Comparison of ENCODE assay signal across 8 mouse cellular contexts in genomic region chr11:120437152-120437856, GRCm38 (mm10). TPM values are rescaled to one million over a fixed set of nuclear protein-coding genes. Genes with fewer than 3 reads are reported as not detected.
A peak's percentile ranks its signal among the peaks of the same experiment; 100 is the strongest.
DNase-seq lines count a peak whose midpoint lies in the region; ATAC-seq and TF ChIP-seq lines count a peak whose summit lies in the region.

Gene Nploc4, minus strand, starts transcription at chr11:120437708.

- peak within 1 kb of the TSS; percentile 95 for H3K27ac ChIP-seq in gastrocnemius, adult 2 months
- peak within 1 kb of the TSS; percentile 85 for H3K27ac ChIP-seq in hindbrain, embryonic 16.5 days (ENCODE audit: low read depth, low read length)

- H3K4me3 ChIP-seq in gastrocnemius, adult 2 months = peak within 1 kb of the TSS; percentile 97
- peak within 1 kb of the TSS; percentile 94 for H3K4me3 ChIP-seq in hindbrain, embryonic 16.5 days (ENCODE audit: low read length)

- DNase-seq in ZHBTc4 (ENCODE audit: low read depth, low spot score) = peak; percentile 94
- DNase-seq in gastrocnemius, adult 2 months = peak; percentile 93
- DNase-seq in left cerebral cortex, adult 11 months (ENCODE audit: low spot score) = peak; percentile 62
- peak; percentile 87 for DNase-seq in lung, postnatal 36 days
- DNase-seq in retina, postnatal 1 day = peak; percentile 94
- DNase-seq in thymus, postnatal 4 days = peak; percentile 93

- H3K4me1 ChIP-seq in hindbrain, embryonic 16.5 days (ENCODE audit: control insufficient read depth, insufficient read depth, low read depth, low read length) = peaks cover 12% of the 10 kb centered on the region

- under 1% methylated on average over 58 of the region's 77 CpGs for WGBS in hindbrain, embryonic 16.5 days

- ATAC-seq in common myeloid progenitor, adult 5-6 weeks (replicated peaks; ENCODE audit: low read depth, poor library complexity, severe bottlenecking) = peak; percentile 93
- ATAC-seq in hindbrain, embryonic 16.5 days = peak; percentile 90

- intact Hi-C loops in gastrocnemius, adult 2 months (cut with DNase I) = no loop called here

- TF ChIP-seq CTCF in gastrocnemius, adult 2 months (IDR thresholded peaks at IDR 0.05) = peak; percentile 29; the same call in 1 of the 2 replicates

- peaks cover 7% of the 10 kb centered on the region; the same call in 1 of the 2 replicates for H3K36me3 ChIP-seq in hindbrain, embryonic 16.5 days (ENCODE audit: control insufficient read depth, insufficient read depth, low read length)

- H3K4me2 ChIP-seq in hindbrain, embryonic 16.5 days (ENCODE audit: low read length) = peak within 1 kb of the TSS; percentile 92

- peak within 1 kb of the TSS; percentile 97 for H3K9ac ChIP-seq in hindbrain, embryonic 16.5 days (ENCODE audit: low read depth, low read length)

- H3K9me3 ChIP-seq in hindbrain, embryonic 16.5 days (ENCODE audit: control insufficient read depth, low read length) = no peaks in the 10 kb centered on the region

- H3K27me3 ChIP-seq in hindbrain, embryonic 16.5 days (replicated peaks; ENCODE audit: control insufficient read depth, insufficient read depth, low read length) = no peaks in the 10 kb centered on the region

RNA-seq across cellular contexts. Expression of gene Nploc4, which starts in this region (rescaled TPM):
- total RNA-seq in common myeloid progenitor, adult 5-6 weeks (2017) = 29.8 and 37.9 TPM in 2 replicates
- total RNA-seq in gastrocnemius, adult 2 months (2021) = 10 to 100 TPM; 75.8 to 94.9 TPM
- polyA plus RNA-seq in hindbrain, embryonic 16.5 days (2015; fragmentation: Nextera tagmentation; extraction: Ambion mirVana) = 28.7 and 33.2 TPM in 2 replicates

Comparison
In these comparisons a context has a peak if more than half of its experiments do, and no peak if none do; other contexts are left out.
1. Peak in every context shown above with its lines: DNase-seq, ATAC-seq, H3K4me3 ChIP-seq and H3K27ac ChIP-seq.